Mouse (Mus musculus): ENCODE measurements around the gene Olfr1353. TPM values are rescaled to one million over a fixed set of nuclear protein-coding genes. Genes with fewer than 3 reads are reported as not detected.
"Not testable (repeated sequence)": the region's sequence is repeated elsewhere in the genome, so short reads cannot be mapped to it uniquely, and the experiment has no call there.

The Olfr1353 gene
- polyA plus RNA-seq (2015; fragmentation: Nextera tagmentation; extraction: Ambion mirVana), result not detected in 2 replicates

DNA sequence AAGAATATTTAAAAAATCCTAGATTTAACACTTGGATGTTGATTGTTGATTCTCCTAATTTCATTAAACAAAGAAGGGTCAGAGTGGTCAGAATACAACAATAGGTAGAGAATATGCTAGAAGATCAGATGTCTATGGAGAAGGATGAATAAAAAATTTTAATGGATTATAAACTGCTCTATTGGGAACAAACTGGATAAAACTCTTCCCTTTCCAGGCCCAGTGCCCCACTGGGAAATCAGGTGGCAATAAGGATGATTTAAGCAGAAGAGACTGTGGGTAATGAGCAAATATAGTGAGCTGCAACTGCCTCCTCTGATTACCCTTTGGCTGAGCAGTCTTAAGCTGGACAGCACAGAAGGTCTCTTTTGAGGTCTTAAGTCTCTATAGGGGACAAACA lies at the start of gene Olfr1353:
Olfr1353 (plus strand) TSS at position 301 of the 400 bp plus-strand sequence.
- not testable (repeated sequence) for H3K4me2 ChIP-seq (replicated peaks; ENCODE audit: low read depth, low read length); H3K9ac ChIP-seq (replicated peaks; ENCODE audit: low read depth); H3K27ac ChIP-seq (ENCODE audit: low read length); ATAC-seq; H3K36me3 ChIP-seq (ENCODE audit: insufficient read depth, low read length); H3K4me1 ChIP-seq (ENCODE audit: insufficient read depth, low read depth, low read length); DNase-seq (ENCODE audit: low spot score); H3K9me3 ChIP-seq (ENCODE audit: low read length); H3K27me3 ChIP-seq (replicated peaks; ENCODE audit: insufficient read depth, low read length); H3K4me3 ChIP-seq (ENCODE audit: low read depth, low read length)

- not testable (repeated sequence) for DNase-seq (ENCODE audit: low spot score); H3K9ac ChIP-seq (replicated peaks; ENCODE audit: low read depth); H3K27ac ChIP-seq (ENCODE audit: low read length); H3K4me3 ChIP-seq (ENCODE audit: low read depth, low read length); ATAC-seq; H3K4me1 ChIP-seq (ENCODE audit: insufficient read depth, low read depth, low read length); H3K27me3 ChIP-seq (replicated peaks; ENCODE audit: insufficient read depth, low read length); H3K9me3 ChIP-seq (ENCODE audit: low read length); H3K4me2 ChIP-seq (replicated peaks; ENCODE audit: low read depth, low read length); H3K36me3 ChIP-seq (ENCODE audit: insufficient read depth, low read length)
- WGBS, result 75% methylated on average over 1 of the region's 1 CpGs
These were observed 12.8 kb upstream of the Olfr1353 start, which contains the start of gene Olfr8 for GRCm38 (mm10) chr10:78950336-78950735. Olfr8 (plus strand) TSS chr10:78950636.

DNA sequence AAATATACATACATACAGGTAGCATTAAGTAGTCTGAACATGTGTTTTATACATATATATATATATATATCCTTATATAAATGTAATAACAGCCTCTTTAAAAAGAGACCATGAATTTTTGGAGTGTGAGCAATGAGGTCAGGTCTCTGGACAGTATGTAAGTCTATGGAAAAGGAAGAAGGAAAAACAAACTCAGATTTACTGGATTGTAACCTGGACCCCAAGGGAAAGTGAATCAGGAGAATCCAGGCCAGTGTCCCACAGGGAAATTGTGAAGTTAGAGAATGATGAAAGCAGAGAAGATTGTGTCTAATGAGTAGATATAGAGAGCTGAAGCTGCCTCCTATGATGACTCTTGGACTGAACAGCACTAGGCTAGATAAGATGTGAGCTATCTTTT lies 17.6 kb downstream of the Olfr1353 start, which contains the start of gene Olfr1352:
Olfr1352 (plus strand) TSS at position 301 of the 400 bp plus-strand sequence.
- TF ChIP-seq EP300 (IDR thresholded peaks at IDR 0.05) (no peak), CTCF (IDR thresholded peaks at IDR 0.05) (no peak)
- Histone ChIP-seq H3K4me3 (ENCODE audit: low read depth, low read length) (no peak within 1 kb of the TSS), H3K4me1 (ENCODE audit: insufficient read depth, low read depth, low read length) (no peaks in the 10 kb centered on the region), H3K9me3 (ENCODE audit: low read length) (no peaks in the 10 kb centered on the region), H3K9ac (replicated peaks; ENCODE audit: low read depth) (no peak within 1 kb of the TSS), H3K27me3 (replicated peaks; ENCODE audit: insufficient read depth, low read length) (no peaks in the 10 kb centered on the region), H3K36me3 (ENCODE audit: insufficient read depth, low read length) (no peaks in the 10 kb centered on the region), H3K4me2 (replicated peaks; ENCODE audit: low read depth, low read length) (no peak within 1 kb of the TSS), H3K27ac (ENCODE audit: low read length) (no peak within 1 kb of the TSS)
- no peak for ATAC-seq
- DNase-seq (ENCODE audit: low spot score), result no peak

DNA sequence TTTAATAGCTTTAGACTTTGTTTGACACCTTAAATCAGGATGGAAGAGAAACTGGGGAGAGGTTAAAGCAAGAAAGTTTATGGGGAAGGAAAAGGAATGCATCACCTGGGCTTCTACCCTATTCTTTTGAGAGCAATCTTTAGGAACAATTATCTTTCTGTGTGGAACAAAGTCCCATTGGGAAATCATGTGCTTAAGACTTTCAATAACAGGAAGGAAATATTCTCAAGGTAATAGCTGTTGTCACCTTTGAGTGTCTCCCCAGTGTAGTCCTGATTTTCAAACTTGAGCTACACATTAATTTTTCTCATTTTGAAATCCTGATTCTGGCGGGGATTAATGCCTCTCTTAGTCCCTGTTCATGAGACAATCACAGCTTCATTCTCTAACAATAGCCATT lies 49.1 kb downstream of the Olfr1353 start, which contains the start of gene Olfr1351:
Olfr1351 (plus strand) TSS at position 301 of the 400 bp plus-strand sequence.
- DNase-seq (ENCODE audit: low spot score) (no peak), ATAC-seq (no peak)
- TF ChIP-seq CTCF (IDR thresholded peaks at IDR 0.05), result no peak
- TF ChIP-seq EP300 (IDR thresholded peaks at IDR 0.05), result no peak
- H3K9ac ChIP-seq (replicated peaks; ENCODE audit: low read depth), result no peak within 1 kb of the TSS
- H3K36me3 ChIP-seq (ENCODE audit: insufficient read depth, low read length), result no peaks in the 10 kb centered on the region
- no peaks in the 10 kb centered on the region for H3K9me3 ChIP-seq (ENCODE audit: low read length)
- no peak within 1 kb of the TSS for H3K4me2 ChIP-seq (replicated peaks; ENCODE audit: low read depth, low read length)
- WGBS, result 69% methylated on average over 1 of the region's 1 CpGs
- H3K4me3 ChIP-seq (ENCODE audit: low read depth, low read length), result no peak within 1 kb of the TSS
- no peaks in the 10 kb centered on the region for H3K27me3 ChIP-seq (replicated peaks; ENCODE audit: insufficient read depth, low read length)
- H3K27ac ChIP-seq (ENCODE audit: low read length), result no peak within 1 kb of the TSS
- H3K4me1 ChIP-seq (ENCODE audit: insufficient read depth, low read depth, low read length), result no peaks in the 10 kb centered on the region

Other genes starting within 250 kb of the Olfr1353 start
- gene Casp14, start 245.0 kb upstream of the Olfr1353 start, polyA plus RNA-seq (2015; fragmentation: Nextera tagmentation; extraction: Ambion mirVana), result not detected in 2 replicates
- gene Ccdc105, start 210.2 kb upstream of the Olfr1353 start, polyA plus RNA-seq (2015; fragmentation: Nextera tagmentation; extraction: Ambion mirVana), result not detected in 2 replicates
- 0.36 and 0.41 TPM in 2 replicates for gene Slc1a6, start 182.8 kb upstream of the Olfr1353 start, polyA plus RNA-seq (2015; fragmentation: Nextera tagmentation; extraction: Ambion mirVana)
- not detected in 2 replicates for gene Olfr1356, start 111.1 kb upstream of the Olfr1353 start, polyA plus RNA-seq (2015; fragmentation: Nextera tagmentation; extraction: Ambion mirVana)
- not detected in 2 replicates for gene Olfr1355, start 87.8 kb upstream of the Olfr1353 start, polyA plus RNA-seq (2015; fragmentation: Nextera tagmentation; extraction: Ambion mirVana)
- gene Olfr1354, start 50.1 kb upstream of the Olfr1353 start, polyA plus RNA-seq (2015; fragmentation: Nextera tagmentation; extraction: Ambion mirVana), result not detected in 2 replicates
- gene Olfr8, start 12.7 kb upstream of the Olfr1353 start, polyA plus RNA-seq (2015; fragmentation: Nextera tagmentation; extraction: Ambion mirVana), result not detected in 2 replicates
- gene Olfr1352, start 17.7 kb downstream of the Olfr1353 start, polyA plus RNA-seq (2015; fragmentation: Nextera tagmentation; extraction: Ambion mirVana), result not detected in 2 replicates
- not detected in 2 replicates for gene Olfr1351, start 49.2 kb downstream of the Olfr1353 start, polyA plus RNA-seq (2015; fragmentation: Nextera tagmentation; extraction: Ambion mirVana)
- gene Olfr57, start 65.4 kb downstream of the Olfr1353 start, polyA plus RNA-seq (2015; fragmentation: Nextera tagmentation; extraction: Ambion mirVana), result not detected in 2 replicates
- 15.8 and 16.4 TPM in 2 replicates for gene 2610008E11Rik, start 134.3 kb downstream of the Olfr1353 start, polyA plus RNA-seq (2015; fragmentation: Nextera tagmentation; extraction: Ambion mirVana)
- gene Vmn2r80, start 185.5 kb downstream of the Olfr1353 start, polyA plus RNA-seq (2015; fragmentation: Nextera tagmentation; extraction: Ambion mirVana), result not detected in 2 replicates